Mouse (Mus musculus): Measurements from ENCODE around the gene Dync2li1.
A peak's percentile ranks its signal among the peaks of the same experiment; 100 is the strongest.

Dync2li1 gene

GRCm38 (mm10) chr17:84626276-84626856 lies at the start of gene Dync2li1:
TSS of gene Dync2li1 (plus strand) at chr17:84626496.
- peak; percentile 90 to 92 for DNase-seq

- DNase-seq: no peak
Measured at GRCm38 (mm10) chr17:84576621-84577293, 49.5 kb upstream of the Dync2li1 start.

- no peak for DNase-seq
Measured at GRCm38 (mm10) chr17:84579249-84579648, 47.0 kb upstream of the Dync2li1 start.

- no peak for DNase-seq
Measured at GRCm38 (mm10) chr17:84579817-84580216, 46.5 kb upstream of the Dync2li1 start.

GRCm38 (mm10) chr17:84580821-84581220 lies 45.5 kb upstream of the Dync2li1 start:
- no peak for DNase-seq

- no peak for DNase-seq
Measured at GRCm38 (mm10) chr17:84581740-84582414, 44.4 kb upstream of the Dync2li1 start.

- DNase-seq: no peak
Measured at GRCm38 (mm10) chr17:84584107-84584506, 42.2 kb upstream of the Dync2li1 start.

GRCm38 (mm10) chr17:84585104-84585503 lies 41.2 kb upstream of the Dync2li1 start:
- DNase-seq: no peak

- no peak for DNase-seq
Measured at GRCm38 (mm10) chr17:84590065-84590464, 36.2 kb upstream of the Dync2li1 start.

- no peak for DNase-seq
Measured at GRCm38 (mm10) chr17:84591431-84592150, 34.7 kb upstream of the Dync2li1 start.

GRCm38 (mm10) chr17:84596015-84596441 lies 30.3 kb upstream of the Dync2li1 start:
- DNase-seq: peak in 1 of 2 experiments; percentile 66

GRCm38 (mm10) chr17:84596501-84596900 lies 29.8 kb upstream of the Dync2li1 start:
- no peak for DNase-seq

- DNase-seq: no peak
Measured at GRCm38 (mm10) chr17:84597859-84598258, 28.4 kb upstream of the Dync2li1 start.

GRCm38 (mm10) chr17:84598928-84599327 lies 27.4 kb upstream of the Dync2li1 start:
- DNase-seq: no peak

- DNase-seq: no peak
Measured at GRCm38 (mm10) chr17:84600051-84600983, 26.0 kb upstream of the Dync2li1 start.

GRCm38 (mm10) chr17:84601805-84602204 lies 24.5 kb upstream of the Dync2li1 start:
- DNase-seq: no peak

- DNase-seq: peak; percentile 75 to 89
Measured at GRCm38 (mm10) chr17:84603202-84603627, 23.1 kb upstream of the Dync2li1 start.

- DNase-seq: no peak
Measured at GRCm38 (mm10) chr17:84603709-84604420, 22.4 kb upstream of the Dync2li1 start.

- no peak for DNase-seq
Measured at GRCm38 (mm10) chr17:84606976-84607375, 19.3 kb upstream of the Dync2li1 start.

- DNase-seq: no peak
Measured at GRCm38 (mm10) chr17:84607617-84608016, 18.7 kb upstream of the Dync2li1 start.

GRCm38 (mm10) chr17:84608606-84609005 lies 17.7 kb upstream of the Dync2li1 start:
- no peak for DNase-seq
